Mouse (Mus musculus) erythroblast, embryonic 14.5 days (primary cell): Measurements from ENCODE around the gene Sox12.

Source experiments
- GATA1 ChIP-seq: IDR thresholded peaks from 2 replicates; pipeline ENCODE4 v1.6.1; 2012; ENCODE audit warnings: low read length, inconsistent platforms, mixed read lengths
- TAL1 ChIP-seq: IDR thresholded peaks from 3 replicates; pipeline ENCODE4 v1.6.1; 2012; ENCODE audit warnings: low read length, inconsistent platforms, mixed read lengths

DNA sequence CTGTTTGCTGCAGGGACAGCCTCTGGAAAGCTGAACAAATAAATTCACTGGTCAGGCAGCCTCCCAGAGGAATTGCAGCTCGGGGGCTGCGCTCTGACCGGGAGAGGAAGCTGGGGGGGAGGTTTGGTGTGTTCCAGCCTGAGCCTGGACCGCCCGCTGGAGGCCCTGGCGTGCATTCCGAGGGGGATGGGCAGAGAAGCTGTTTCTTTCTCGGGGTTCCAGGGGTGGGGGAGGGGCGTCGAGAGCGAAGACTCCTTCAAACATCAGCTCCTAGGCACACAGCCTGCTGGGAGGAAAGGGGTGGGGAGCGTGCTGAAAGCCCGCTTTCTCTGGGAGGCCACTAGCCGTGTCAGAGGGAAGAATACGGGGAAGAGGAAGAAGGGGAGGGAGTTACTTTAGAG is 13.1 kb upstream of the Sox12 start:
- TF ChIP-seq GATA1 (no peak), TAL1 (no peak)
